Mouse (Mus musculus) kidney, adult 11 months (tissue): ENCODE measurements at regions not wholly inside any gene's neighbourhood (a gene's known extent, or its start where the extent isn't known, plus 50 kb on each side); places are given as distances from the start of the nearest gene placed in this dataset.

ENCODE experiments used
- DNase-seq: peaks from one replicate; pipeline ENCODE4 v3.0.0; 2022

GRCm38 (mm10) chr12:54448221-54448620 lies 208.2 kb downstream of the Sptssa start:
- peak; percentile 65 for DNase-seq

- DNase-seq, result no peak
Observed at GRCm38 (mm10) chr12:54447354-54447753, 209.0 kb downstream of the Sptssa start.

GRCm38 (mm10) chr12:54446356-54446755 lies 210.0 kb downstream of the Sptssa start:
- no peak for DNase-seq

GRCm38 (mm10) chr12:54444416-54444815 lies 212.0 kb downstream of the Sptssa start:
- no peak for DNase-seq

GRCm38 (mm10) chr12:54443285-54443684 lies 213.1 kb downstream of the Sptssa start:
- DNase-seq, result no peak

- no peak for DNase-seq
Observed at GRCm38 (mm10) chr12:54442408-54442807, 214.0 kb downstream of the Sptssa start.

- no peak for DNase-seq
Observed at GRCm38 (mm10) chr12:54440851-54441593, 215.4 kb downstream of the Sptssa start.

GRCm38 (mm10) chr12:54438793-54439192 lies 217.6 kb downstream of the Sptssa start:
- DNase-seq, result no peak

- DNase-seq, result no peak
Observed at GRCm38 (mm10) chr12:54425236-54425635, 221.6 kb upstream of the Egln3 start.

GRCm38 (mm10) chr12:54414829-54415228 lies 211.2 kb upstream of the Egln3 start:
- DNase-seq, result no peak

GRCm38 (mm10) chr12:54414201-54414600 lies 210.5 kb upstream of the Egln3 start:
- DNase-seq, result peak; percentile 66

GRCm38 (mm10) chr12:54410038-54410605 lies 206.5 kb upstream of the Egln3 start:
- DNase-seq, result no peak

- DNase-seq, result peak; percentile 19
Observed at GRCm38 (mm10) chr12:54408906-54409305, 205.2 kb upstream of the Egln3 start.

- DNase-seq, result no peak
Observed at GRCm38 (mm10) chr12:54407301-54407896, 203.7 kb upstream of the Egln3 start.

- peak; percentile 27 for DNase-seq
Observed at GRCm38 (mm10) chr12:54405066-54405465, 201.4 kb upstream of the Egln3 start.

- DNase-seq, result peak; percentile 11
Observed at GRCm38 (mm10) chr12:54402591-54402990, 198.9 kb upstream of the Egln3 start.

- no peak for DNase-seq
Observed at GRCm38 (mm10) chr12:54401665-54402064, 198.0 kb upstream of the Egln3 start.

- DNase-seq, result no peak
Observed at GRCm38 (mm10) chr12:54400084-54400483, 196.4 kb upstream of the Egln3 start.

GRCm38 (mm10) chr12:54398080-54398479 lies 194.4 kb upstream of the Egln3 start:
- DNase-seq, result no peak

GRCm38 (mm10) chr12:54396952-54397351 lies 193.3 kb upstream of the Egln3 start:
- DNase-seq, result no peak

GRCm38 (mm10) chr12:54396341-54396740 lies 192.7 kb upstream of the Egln3 start:
- no peak for DNase-seq

- DNase-seq, result no peak
Observed at GRCm38 (mm10) chr12:54385401-54385800, 181.7 kb upstream of the Egln3 start.

GRCm38 (mm10) chr12:54384116-54384515 lies 180.5 kb upstream of the Egln3 start:
- no peak for DNase-seq

GRCm38 (mm10) chr12:54382965-54383364 lies 179.3 kb upstream of the Egln3 start:
- no peak for DNase-seq
